Mouse (Mus musculus) E14TG2a.4 (cell line): ENCODE results near the gene Fam53a.

Experiments used
- CTCF ChIP-seq: conservative IDR thresholded peaks from 2 replicates; pipeline ENCODE4 v1.5.1; 2014; ENCODE audit warnings: low read length
- NANOG ChIP-seq: IDR thresholded peaks from 2 replicates; pipeline ENCODE4 v1.6.1; 2014; ENCODE audit warnings: borderline replicate concordance, low read length, mixed read lengths
- POU5F1 ChIP-seq: IDR thresholded peaks from 2 replicates; pipeline ENCODE4 v1.6.1; 2014; ENCODE audit warnings: low read length, borderline replicate concordance

DNA sequence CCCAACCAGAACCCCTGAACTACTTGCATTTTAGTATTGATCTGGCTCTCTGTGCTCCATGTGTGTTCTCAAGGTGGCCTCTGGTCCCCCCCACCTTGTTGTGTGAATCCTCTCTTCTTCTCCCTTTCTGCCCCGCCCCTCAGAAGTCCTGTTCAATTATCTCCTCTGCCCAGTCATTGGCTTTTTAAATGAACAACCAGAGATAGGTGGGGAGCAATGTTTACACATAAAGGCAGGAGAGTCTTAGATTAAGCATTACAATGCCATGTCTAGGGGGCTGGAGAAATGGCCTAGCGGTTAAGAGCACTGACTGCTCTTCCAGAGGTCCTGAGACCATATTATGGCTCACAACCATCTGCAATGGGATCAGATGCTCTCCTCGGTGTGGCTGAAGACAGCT is 5.9 kb upstream of the Fam53a start:
- TF ChIP-seq CTCF (no peak), POU5F1 (no peak), NANOG (no peak)
